Mouse (Mus musculus): ENCODE measurements around the gene Tbx15. TPM values are rescaled to one million over a fixed set of nuclear protein-coding genes. Genes with fewer than 3 reads are reported as not detected.

Gene Tbx15
- polyA plus RNA-seq, 1 experiment from 2014 or later: not detected

DNA sequence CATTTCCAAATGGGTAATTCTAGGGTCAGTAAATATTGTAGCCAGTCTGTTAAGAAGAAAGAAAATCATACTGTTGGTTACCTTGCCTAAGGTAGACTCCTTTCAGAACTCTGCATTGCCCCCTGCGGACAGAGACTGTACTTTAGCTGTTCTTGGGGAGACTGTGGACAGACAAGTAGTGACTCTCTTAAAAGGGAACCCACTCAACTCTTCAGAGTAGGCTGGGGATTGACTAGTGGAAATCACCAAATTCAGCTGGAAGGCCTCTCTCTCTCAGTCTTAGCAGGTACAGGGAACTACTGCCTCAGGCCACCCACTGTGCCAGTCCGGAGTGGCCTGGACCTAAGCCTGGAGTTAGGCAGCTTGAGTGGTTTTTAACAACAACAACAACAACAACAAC, 21.8 kb downstream of the Tbx15 start:
- TF ChIP-seq CTCF (IDR thresholded peaks at IDR 0.05; ENCODE audit: low read depth): peak; percentile 15; the same call in 1 of the 2 replicates
- H3K9ac ChIP-seq (ENCODE audit: low read depth, low read length): no peak overlapping the region
- H3K27ac ChIP-seq (ENCODE audit: low read depth, low read length): no peak overlapping the region
- no peaks in the 10 kb centered on the region for H3K4me1 ChIP-seq (replicated peaks; ENCODE audit: control insufficient read depth, insufficient read depth, low read length)
- no peak overlapping the region for H3K4me2 ChIP-seq (replicated peaks; ENCODE audit: low read depth)
- H3K27me3 ChIP-seq (replicated peaks; ENCODE audit: control insufficient read depth, insufficient read depth, low read length): peaks cover 89% of the 10 kb centered on the region
- WGBS: 4% methylated on average over 2 of the region's 2 CpGs
- H3K4me3 ChIP-seq (ENCODE audit: low read depth, low read length): no peak overlapping the region
- H3K36me3 ChIP-seq (ENCODE audit: control insufficient read depth, insufficient read depth): no peaks in the 10 kb centered on the region
- H3K9me3 ChIP-seq (ENCODE audit: control insufficient read depth): no peaks in the 10 kb centered on the region
- no peak for ATAC-seq

DNA sequence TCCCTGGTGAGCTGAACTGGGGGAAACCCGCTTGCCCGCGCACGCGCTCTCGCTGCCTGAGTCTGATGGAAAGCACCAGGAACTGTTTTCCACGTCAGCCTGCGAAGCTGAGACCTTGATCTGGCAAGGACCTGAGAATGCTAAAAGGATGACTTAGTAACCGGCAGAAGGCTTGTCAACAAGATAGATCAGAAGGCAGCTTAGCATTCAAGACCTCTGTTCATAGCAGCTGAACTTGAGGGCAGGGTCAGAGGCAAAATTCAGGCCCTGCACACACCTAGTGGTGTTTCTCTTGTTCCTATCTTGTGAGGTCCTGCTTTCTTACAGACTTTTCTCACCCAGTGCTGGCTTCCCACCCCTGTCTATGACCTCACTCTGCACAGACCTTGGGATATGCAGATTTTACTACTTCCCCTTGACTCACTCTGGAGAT, 23.3 kb downstream of the Tbx15 start:
- H3K4me2 ChIP-seq (replicated peaks; ENCODE audit: low read depth): no peak overlapping the region
- WGBS: 17% methylated on average over 9 of the region's 9 CpGs
- no peaks in the 10 kb centered on the region for H3K9me3 ChIP-seq (ENCODE audit: control insufficient read depth)
- H3K4me3 ChIP-seq (ENCODE audit: low read depth, low read length): no peak overlapping the region
- H3K9ac ChIP-seq (ENCODE audit: low read depth, low read length): no peak overlapping the region
- no peaks in the 10 kb centered on the region for H3K4me1 ChIP-seq (replicated peaks; ENCODE audit: control insufficient read depth, insufficient read depth, low read length)
- peaks cover 79% of the 10 kb centered on the region for H3K27me3 ChIP-seq (replicated peaks; ENCODE audit: control insufficient read depth, insufficient read depth, low read length)
- no peak for ATAC-seq
- TF ChIP-seq CTCF (IDR thresholded peaks at IDR 0.05; ENCODE audit: low read depth): no peak
- no peak overlapping the region for H3K27ac ChIP-seq (ENCODE audit: low read depth, low read length)
- H3K36me3 ChIP-seq (ENCODE audit: control insufficient read depth, insufficient read depth): no peaks in the 10 kb centered on the region

DNA sequence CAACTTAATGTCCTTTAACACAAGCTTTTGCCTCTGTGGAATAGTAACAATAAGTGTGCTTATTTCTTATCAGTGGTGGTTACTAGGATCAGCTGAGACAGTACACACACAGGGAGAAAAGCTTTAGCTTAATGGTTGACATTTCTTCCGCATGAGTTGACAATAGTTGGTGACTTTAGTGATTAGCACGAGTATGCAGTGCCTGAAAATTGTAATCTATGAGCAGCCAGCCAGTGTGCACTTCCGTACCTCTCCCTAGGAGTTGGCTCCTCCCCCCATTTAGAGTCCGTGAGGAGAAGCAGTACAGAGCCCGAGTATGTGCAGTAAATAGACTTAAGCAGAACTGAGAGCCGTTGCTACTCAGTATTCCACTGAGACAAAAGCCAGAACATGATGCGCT, 24.5 kb downstream of the Tbx15 start:
- WGBS: 20% methylated on average over 7 of the region's 7 CpGs
- no peak overlapping the region for H3K4me3 ChIP-seq (ENCODE audit: low read depth, low read length)
- H3K9me3 ChIP-seq (ENCODE audit: control insufficient read depth): no peaks in the 10 kb centered on the region

DNA sequence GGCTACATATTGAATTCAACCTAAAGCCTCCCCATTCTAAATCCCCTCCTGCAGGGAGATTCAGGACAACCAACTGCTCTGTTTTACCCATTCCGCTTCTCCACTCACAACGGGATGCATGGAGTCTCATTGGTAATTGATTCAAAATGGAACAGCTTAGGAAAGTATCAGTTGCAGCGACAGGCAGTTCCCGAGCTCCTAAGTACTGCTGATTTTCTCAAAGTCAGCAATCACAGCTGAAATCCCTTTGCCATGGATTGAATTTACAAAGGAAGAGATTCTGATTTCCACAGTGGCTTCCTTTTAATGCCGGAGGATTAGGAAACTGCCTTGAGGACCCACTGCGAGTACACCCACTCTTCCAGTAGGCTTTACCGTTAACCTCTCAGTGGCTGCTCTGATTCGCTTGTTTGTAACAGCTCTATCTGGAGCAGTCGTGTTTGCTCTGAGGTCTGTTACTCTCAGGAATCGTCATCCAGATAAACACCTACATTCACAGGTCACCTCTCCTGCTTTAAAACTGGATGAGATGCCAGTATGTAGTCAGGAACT, 26.6 kb downstream of the Tbx15 start:
- no peak for ATAC-seq
- no peaks in the 10 kb centered on the region for H3K36me3 ChIP-seq (ENCODE audit: control insufficient read depth, insufficient read depth)
- no peaks in the 10 kb centered on the region for H3K4me1 ChIP-seq (replicated peaks; ENCODE audit: control insufficient read depth, insufficient read depth, low read length)
- 44% methylated on average over 10 of the region's 10 CpGs for whole genome bisulfite sequencing
- no peak overlapping the region for H3K9ac ChIP-seq (ENCODE audit: low read depth, low read length)
- TF ChIP-seq CTCF (IDR thresholded peaks at IDR 0.05; ENCODE audit: low read depth): no peak
- no peak overlapping the region for H3K27ac ChIP-seq (ENCODE audit: low read depth, low read length)
- H3K9me3 ChIP-seq (ENCODE audit: control insufficient read depth): no peaks in the 10 kb centered on the region
- H3K27me3 ChIP-seq (replicated peaks; ENCODE audit: control insufficient read depth, insufficient read depth, low read length): peaks cover 52% of the 10 kb centered on the region
- H3K4me3 ChIP-seq (ENCODE audit: low read depth, low read length): no peak overlapping the region
- H3K4me2 ChIP-seq (replicated peaks; ENCODE audit: low read depth): no peak overlapping the region

More for the DNA sequence above, 24.5 kb downstream of the Tbx15 start:
- no peak for ATAC-seq
- no peaks in the 10 kb centered on the region for H3K36me3 ChIP-seq (ENCODE audit: control insufficient read depth, insufficient read depth)
- H3K27me3 ChIP-seq (replicated peaks; ENCODE audit: control insufficient read depth, insufficient read depth, low read length): peaks cover 72% of the 10 kb centered on the region
- H3K27ac ChIP-seq (ENCODE audit: low read depth, low read length): no peak overlapping the region
- H3K4me2 ChIP-seq (replicated peaks; ENCODE audit: low read depth): no peak overlapping the region
- H3K4me1 ChIP-seq (replicated peaks; ENCODE audit: control insufficient read depth, insufficient read depth, low read length): no peaks in the 10 kb centered on the region
- H3K9ac ChIP-seq (ENCODE audit: low read depth, low read length): no peak overlapping the region
- TF ChIP-seq CTCF (IDR thresholded peaks at IDR 0.05; ENCODE audit: low read depth): no peak

DNA sequence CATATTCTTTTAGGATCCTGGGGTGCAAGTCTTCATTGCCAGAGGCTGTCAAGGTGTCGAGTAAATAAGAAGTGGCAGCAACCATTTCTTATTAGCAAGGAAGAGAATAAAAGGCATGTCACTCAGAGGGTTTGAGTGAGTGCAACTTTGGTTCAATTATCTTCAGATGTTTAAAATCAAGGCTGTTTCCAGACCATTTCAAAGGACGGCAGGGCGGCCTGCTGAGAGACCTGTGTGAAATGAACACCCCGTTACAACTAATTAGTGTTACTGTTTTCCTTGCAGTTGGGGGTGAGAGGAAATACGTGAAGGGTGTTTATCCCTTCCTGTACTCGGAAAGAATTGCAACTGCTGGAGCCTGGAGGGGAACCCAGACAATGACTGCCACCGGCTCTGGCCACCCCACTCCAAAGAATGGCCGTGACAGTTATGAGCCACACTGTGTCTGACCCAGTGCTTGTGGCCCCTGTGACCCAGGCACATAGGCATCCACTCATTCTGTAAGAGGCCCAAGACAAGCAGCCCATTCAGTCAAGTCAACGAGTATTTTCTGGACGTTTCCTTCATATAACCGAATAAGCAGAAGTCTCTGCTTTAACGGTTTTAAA, 37.9 kb downstream of the Tbx15 start:
- no peak for ATAC-seq
- Histone ChIP-seq H3K4me3 (ENCODE audit: low read depth, low read length) (no peak overlapping the region), H3K27me3 (replicated peaks; ENCODE audit: control insufficient read depth, insufficient read depth, low read length) (no peaks in the 10 kb centered on the region), H3K36me3 (ENCODE audit: control insufficient read depth, insufficient read depth) (no peaks in the 10 kb centered on the region), H3K4me2 (replicated peaks; ENCODE audit: low read depth) (no peak overlapping the region), H3K4me1 (replicated peaks; ENCODE audit: control insufficient read depth, insufficient read depth, low read length) (no peaks in the 10 kb centered on the region), H3K27ac (ENCODE audit: low read depth, low read length) (no peak overlapping the region), H3K9ac (ENCODE audit: low read depth, low read length) (no peak overlapping the region), H3K9me3 (ENCODE audit: control insufficient read depth) (no peaks in the 10 kb centered on the region)
- TF ChIP-seq CTCF (IDR thresholded peaks at IDR 0.05; ENCODE audit: low read depth): no peak
- 63% methylated on average over 12 of the region's 12 CpGs for WGBS

DNA sequence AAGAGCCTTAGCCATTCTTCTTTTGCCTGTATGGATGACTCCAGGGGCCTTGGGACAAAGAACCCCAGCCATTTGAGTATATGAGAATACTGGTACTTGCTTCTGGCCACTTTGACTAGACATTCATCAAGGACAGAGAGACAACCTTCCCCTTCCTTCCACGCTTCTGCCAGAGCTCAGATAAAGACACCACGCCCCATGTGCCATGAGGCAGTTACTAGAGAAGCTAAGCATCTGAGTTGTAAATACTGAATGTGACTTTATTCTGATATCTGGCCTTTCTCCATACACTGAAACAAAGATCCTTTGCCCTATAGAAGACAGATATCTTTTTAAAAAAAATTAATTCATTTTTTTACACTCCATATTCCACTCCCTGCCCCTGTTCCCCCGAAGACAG, 39.5 kb downstream of the Tbx15 start:
- Histone ChIP-seq H3K4me1 (replicated peaks; ENCODE audit: control insufficient read depth, insufficient read depth, low read length) (no peaks in the 10 kb centered on the region), H3K27me3 (replicated peaks; ENCODE audit: control insufficient read depth, insufficient read depth, low read length) (no peaks in the 10 kb centered on the region), H3K27ac (ENCODE audit: low read depth, low read length) (no peak overlapping the region), H3K36me3 (ENCODE audit: control insufficient read depth, insufficient read depth) (no peaks in the 10 kb centered on the region), H3K4me3 (ENCODE audit: low read depth, low read length) (no peak overlapping the region), H3K9me3 (ENCODE audit: control insufficient read depth) (no peaks in the 10 kb centered on the region), H3K9ac (ENCODE audit: low read depth, low read length) (no peak overlapping the region), H3K4me2 (replicated peaks; ENCODE audit: low read depth) (no peak overlapping the region)
- TF ChIP-seq CTCF (IDR thresholded peaks at IDR 0.05; ENCODE audit: low read depth): no peak
- ATAC-seq: no peak
- WGBS: 67% methylated on average over 3 of the region's 3 CpGs
